Mouse (Mus musculus) cerebellum, postnatal 36 days (tissue): ENCODE measurements around the gene Zfp451.

ENCODE experiments used
- DNase-seq, 2 experiments: peaks; one replicate each; pipeline ENCODE4 v3.0.0; 2021 to 2022; ENCODE audit warnings: mixed read lengths in 2 of 2

The Zfp451 gene

GRCm38 (mm10) chr1:33712026-33712425 is 102.4 kb downstream of the Zfp451 start:
- DNase-seq: no peak
